Mouse (Mus musculus): ENCODE measurements around the gene Klhl30. TPM values are rescaled to one million over a fixed set of nuclear protein-coding genes. Genes with fewer than 3 reads are reported as not detected.

The Klhl30 gene
- 0.23 and 0.32 TPM in 2 replicates for polyA plus RNA-seq (2015; fragmentation: Nextera tagmentation; extraction: Ambion mirVana)

GRCm38 (mm10) chr1:91350841-91351240 lies at the start of gene Klhl30:
Klhl30 (plus strand) TSS chr1:91351016.

GRCm38 (mm10) chr1:91321760-91322438 lies 28.9 kb upstream of the Klhl30 start, which contains the start of gene Espnl:
Espnl (plus strand) TSS chr1:91322075.

GRCm38 (mm10) chr1:91366215-91367108 lies 15.6 kb downstream of the Klhl30 start, which contains the start of gene Erfe:
Erfe (plus strand) TSS chr1:91366430.

GRCm38 (mm10) chr1:91398260-91399062 lies 47.6 kb downstream of the Klhl30 start, which contains the start of gene Ilkap:
Ilkap (minus strand) TSS chr1:91398815.

Other genes with a start within 250 kb of the Klhl30 start
- 0.08 and 0.28 TPM in 2 replicates for gene Rbm44, start 205.9 kb upstream of the Klhl30 start, polyA plus RNA-seq (2015; fragmentation: Nextera tagmentation; extraction: Ambion mirVana)
- gene Ramp1, start 171.2 kb upstream of the Klhl30 start, polyA plus RNA-seq (2015; fragmentation: Nextera tagmentation; extraction: Ambion mirVana), result 73.4 and 75.5 TPM in 2 replicates
- gene Ube2f, start 100.7 kb upstream of the Klhl30 start, polyA plus RNA-seq (2015; fragmentation: Nextera tagmentation; extraction: Ambion mirVana), result 53.9 and 56.3 TPM in 2 replicates
- gene Scly, start 52.7 kb upstream of the Klhl30 start, polyA plus RNA-seq (2015; fragmentation: Nextera tagmentation; extraction: Ambion mirVana), result 9.2 and 10.1 TPM in 2 replicates
- gene Espnl, start 28.9 kb upstream of the Klhl30 start, polyA plus RNA-seq (2015; fragmentation: Nextera tagmentation; extraction: Ambion mirVana), result 0.08 and 0.15 TPM in 2 replicates
- 0.14 and 0.27 TPM in 2 replicates for gene Erfe, start 15.4 kb downstream of the Klhl30 start, polyA plus RNA-seq (2015; fragmentation: Nextera tagmentation; extraction: Ambion mirVana)
- gene Ilkap, start 47.8 kb downstream of the Klhl30 start, polyA plus RNA-seq (2015; fragmentation: Nextera tagmentation; extraction: Ambion mirVana), result 98.9 and 113 TPM in 2 replicates
- 82.5 and 87.6 TPM in 2 replicates for gene Hes6, start 63.0 kb downstream of the Klhl30 start, polyA plus RNA-seq (2015; fragmentation: Nextera tagmentation; extraction: Ambion mirVana)
- 2.5 and 2.7 TPM in 2 replicates for gene Per2, start 108.3 kb downstream of the Klhl30 start, polyA plus RNA-seq (2015; fragmentation: Nextera tagmentation; extraction: Ambion mirVana)
- 8.5 and 10.2 TPM in 2 replicates for gene Traf3ip1, start 143.6 kb downstream of the Klhl30 start, polyA plus RNA-seq (2015; fragmentation: Nextera tagmentation; extraction: Ambion mirVana)
- 11.2 and 11.3 TPM in 2 replicates for gene Asb1, start 189.5 kb downstream of the Klhl30 start, polyA plus RNA-seq (2015; fragmentation: Nextera tagmentation; extraction: Ambion mirVana)